Mouse (Mus musculus) ES-E14 (cell line): Measurements from ENCODE around the gene Cabp1. TPM values are rescaled to one million over a fixed set of nuclear protein-coding genes. Genes with fewer than 3 reads are reported as not detected.

Experiments used
- DNase-seq: peaks from one replicate; pipeline ENCODE4 v3.0.0-alpha.2; 2013; ENCODE audit warnings: low read depth, low spot score
- H3K27ac ChIP-seq: 2 replicates; pipeline ENCODE4 v1.5.1; 2012; ENCODE audit warnings: low read depth, mild to moderate bottlenecking, low read length, moderate library complexity, mixed read lengths; ENCODE audit not compliant: poor library complexity, insufficient read depth, severe bottlenecking
- H3K36me3 ChIP-seq: 2 replicates; pipeline ENCODE4 v1.6.1; 2012; ENCODE audit warnings: mild to moderate bottlenecking, low read length, moderate library complexity, mixed read lengths; ENCODE audit not compliant: control insufficient read depth, poor library complexity, insufficient read depth, severe bottlenecking
- H3K4me1 ChIP-seq, 2 experiments: fragments of 150-350 bp in 1 of 2; sonication (generic) in 1 of 2; 2 replicates each; pipeline ENCODE4 v1.6.1; 2012; ENCODE audit warnings: low read length in 2 of 2, mild to moderate bottlenecking in 1 of 2, mixed read lengths in 1 of 2; ENCODE audit not compliant: control insufficient read depth in 2 of 2, insufficient read depth in 2 of 2, poor library complexity in 1 of 2
- H3K4me3 ChIP-seq, 2 experiments: fragments of 150-350 bp in 1 of 2; sonication (generic) in 1 of 2; 2 replicates each; pipeline ENCODE4 v1.5.1; 2012; ENCODE audit warnings: low read length in 2 of 2, low read depth in 1 of 2, mild to moderate bottlenecking in 1 of 2, mixed read lengths in 1 of 2; ENCODE audit not compliant: insufficient read depth in 1 of 2, poor library complexity in 1 of 2, severe bottlenecking in 1 of 2
- H3K9ac ChIP-seq: 2 replicates; pipeline ENCODE4 v1.6.1; 2012; ENCODE audit warnings: low read depth, mild to moderate bottlenecking, low read length, mixed read lengths; ENCODE audit not compliant: poor library complexity, insufficient read depth, severe bottlenecking
- H3K9me3 ChIP-seq: fragments of 150-350 bp; sonication (generic); 2 replicates; pipeline ENCODE4 v1.6.1; 2012; ENCODE audit warnings: low read depth, mild to moderate bottlenecking, low read length; ENCODE audit not compliant: control insufficient read depth, insufficient read depth
- CHD2 ChIP-seq: IDR thresholded peaks from 2 replicates; pipeline ENCODE4 v1.6.1; 2014; ENCODE audit warnings: mild to moderate bottlenecking, low read depth, low read length, inconsistent platforms
- HCFC1 ChIP-seq: IDR thresholded peaks from 2 replicates; pipeline ENCODE4 v1.6.1; 2012; ENCODE audit warnings: low read length, inconsistent platforms, borderline replicate concordance; ENCODE audit not compliant: insufficient read depth
- MAFK ChIP-seq: IDR thresholded peaks from 2 replicates; pipeline ENCODE4 v1.6.1; 2014; ENCODE audit warnings: mild to moderate bottlenecking, low read depth, low read length, inconsistent platforms; ENCODE audit not compliant: insufficient read depth
- ZC3H11A ChIP-seq: IDR thresholded peaks from 2 replicates; pipeline ENCODE4 v1.6.1; 2012; ENCODE audit warnings: low read depth, mild to moderate bottlenecking, inconsistent platforms, low read length, borderline replicate concordance
- ZNF384 ChIP-seq: IDR thresholded peaks from 2 replicates; pipeline ENCODE4 v1.6.1; 2012; ENCODE audit warnings: low read depth, low read length, inconsistent platforms
- in situ Hi-C, 2 experiments: fragments of 600-800 bp; cut with MboI; formaldehyde crosslinking; loops; one replicate each; pipeline ENCODE4 v1.15.1; 2025; ENCODE audit warnings: low sequenced_read_pairs in 2 of 2, inconsistent platforms in 1 of 2; ENCODE audit not compliant: unreplicated experiment in 2 of 2
- total RNA-seq: library from RNA; depleted of rRNA; stranded (reverse); fragments of 300-350 nt; gene quantifications from 2 replicates; pipeline ENCODE4 v1.2.3, GENCODE M21; 2012

Cabp1 gene
- total RNA-seq, 1 experiment: 14.9 TPM

DNA sequence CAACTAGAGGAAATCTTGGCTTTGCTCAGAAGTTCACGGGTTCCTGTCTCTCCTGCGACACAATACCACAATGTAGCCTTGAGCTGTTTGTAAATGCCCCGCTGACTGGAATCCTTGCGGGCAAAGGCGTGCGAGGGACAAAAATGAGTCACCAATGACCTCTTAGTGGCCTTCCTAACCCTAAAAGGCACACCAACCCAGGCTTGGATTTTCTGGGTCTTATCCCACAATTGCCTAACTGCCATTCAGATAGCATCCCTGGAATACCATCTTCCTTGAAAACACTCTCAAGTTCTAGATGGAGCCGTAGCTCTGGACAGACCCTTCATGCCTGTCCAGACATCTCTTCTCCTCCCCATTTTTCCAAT lies 1.4 kb downstream of the Cabp1 start:
- no peaks in the 10 kb centered on the region for H3K9me3 ChIP-seq
- H3K4me3 ChIP-seq: peak overlapping the region; percentile 68 to 73; a peak in 3 of 4 replicates
- TF ChIP-seq CHD2: no peak
- no peak for TF ChIP-seq HCFC1
- no peak for TF ChIP-seq ZNF384
- no peak for TF ChIP-seq ZC3H11A
- no peak for TF ChIP-seq MAFK
- no peak overlapping the region for H3K9ac ChIP-seq
- H3K4me1 ChIP-seq: peaks cover 2 to 13% of the 10 kb centered on the region in 2 experiments; a peak in 3 of 4 replicates
- H3K36me3 ChIP-seq: no peaks in the 10 kb centered on the region
- H3K27ac ChIP-seq: no peak overlapping the region
- in situ Hi-C loops: no loop called here
- DNase-seq: no peak

DNA sequence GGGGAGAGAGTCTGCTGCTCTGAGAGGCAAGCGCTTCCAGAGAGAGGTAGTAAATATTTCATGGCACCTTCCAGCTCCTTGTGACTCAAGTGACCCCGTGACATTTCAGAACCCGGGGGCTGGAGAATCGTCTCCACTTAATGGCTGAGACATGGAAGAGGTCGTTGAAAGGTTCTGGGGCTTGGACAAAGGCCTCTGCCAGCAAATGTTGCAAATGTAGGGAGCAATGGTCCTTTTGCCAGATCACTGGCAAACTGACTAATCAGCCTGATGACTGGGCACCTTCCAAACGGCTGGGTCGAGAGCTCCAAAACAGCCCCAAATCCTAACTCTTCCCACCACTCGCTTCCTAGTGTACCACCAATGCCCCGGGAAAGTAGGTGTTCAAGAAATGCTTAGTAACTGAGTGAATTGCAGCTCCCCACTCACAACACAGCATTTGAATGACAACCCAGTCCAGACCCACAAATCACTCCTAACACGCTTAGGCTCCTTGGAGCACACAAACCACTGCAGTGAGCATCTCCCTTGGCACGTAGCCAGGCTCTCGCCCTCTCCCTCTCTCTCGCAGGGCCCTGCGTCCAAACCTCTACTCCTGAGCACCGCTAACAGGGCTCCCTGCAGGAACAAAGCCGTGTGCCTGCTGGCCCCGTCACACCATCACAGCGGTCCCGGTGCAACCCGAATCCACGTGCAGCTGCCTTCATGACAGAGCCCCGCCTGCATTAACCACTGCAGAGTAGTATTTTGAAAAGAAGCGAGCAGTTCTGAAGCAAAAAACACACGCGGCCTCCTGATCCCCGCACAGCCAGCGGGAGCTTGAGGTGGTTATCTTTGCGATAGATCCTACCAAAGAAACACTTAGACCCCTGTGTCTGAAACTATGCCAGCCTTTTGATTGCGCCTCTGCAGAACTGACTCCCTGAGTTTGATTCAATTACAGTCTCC lies 2.0 kb downstream of the Cabp1 start:
- Histone ChIP-seq H3K9me3 (no peaks in the 10 kb centered on the region), H3K9ac (no peak overlapping the region), H3K4me1 (peaks cover 4 to 12% of the 10 kb centered on the region in 2 experiments), H3K36me3 (no peaks in the 10 kb centered on the region), H3K4me3 (peak overlapping the region in 1 of 2 experiments; percentile 24; a peak in 1 of 4 replicates), H3K27ac (no peak overlapping the region)
- in situ Hi-C loops: no loop called here
- DNase-seq: no peak
- TF ChIP-seq MAFK (no peak), ZC3H11A (no peak), ZNF384 (no peak), HCFC1 (no peak), CHD2 (no peak)

DNA sequence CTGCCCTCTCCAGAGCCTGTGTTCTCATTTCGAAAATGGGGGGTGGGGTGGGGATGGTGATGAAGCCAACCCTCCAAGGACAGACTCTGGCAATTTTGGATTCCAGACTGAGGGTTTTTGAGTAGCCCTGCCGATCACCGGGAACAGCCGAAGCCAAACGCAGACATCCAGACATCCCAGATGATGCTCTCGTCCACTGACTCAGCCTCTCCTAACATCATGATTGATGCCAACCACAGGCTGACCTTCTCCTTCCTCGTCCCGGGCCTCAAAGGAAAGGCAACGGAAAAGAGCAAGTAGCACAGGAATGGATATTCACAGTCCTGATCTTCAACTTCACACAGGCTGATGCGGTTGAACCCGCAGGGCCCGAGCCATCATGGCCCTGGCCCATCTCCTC lies 4.1 kb downstream of the Cabp1 start:
- peaks cover 8 to 16% of the 10 kb centered on the region in 2 experiments for H3K4me1 ChIP-seq
- no peaks in the 10 kb centered on the region for H3K36me3 ChIP-seq
- in situ Hi-C loops: no loop called here
- no peak for DNase-seq
- no peak overlapping the region for H3K4me3 ChIP-seq
- H3K9me3 ChIP-seq: no peaks in the 10 kb centered on the region
- no peak overlapping the region for H3K27ac ChIP-seq
- TF ChIP-seq CHD2 (no peak), ZC3H11A (no peak), HCFC1 (no peak), ZNF384 (no peak), MAFK (no peak)
- H3K9ac ChIP-seq: no peak overlapping the region

DNA sequence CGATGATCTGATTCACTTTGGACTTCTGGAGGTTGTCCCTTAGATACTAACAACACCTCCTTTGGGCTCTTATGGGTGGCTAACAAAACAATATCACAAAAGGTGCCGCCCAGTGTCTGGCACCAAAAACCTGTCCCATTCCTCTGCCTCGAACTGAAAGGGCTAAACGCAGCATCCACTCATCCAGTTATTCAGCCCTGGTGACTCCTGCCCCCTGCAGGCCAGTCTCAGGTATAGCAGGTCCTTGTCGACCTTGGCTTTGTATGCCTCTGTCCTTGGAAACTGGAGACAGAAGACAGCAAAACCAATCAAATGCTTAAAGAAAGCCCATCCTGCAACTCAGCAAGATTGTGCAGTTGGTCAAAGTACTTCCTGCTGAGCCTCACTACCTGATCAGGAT lies 5.4 kb downstream of the Cabp1 start:
- peak; percentile 83 for DNase-seq
- Histone ChIP-seq H3K27ac (no peak overlapping the region), H3K4me1 (peaks cover 8 to 13% of the 10 kb centered on the region in 2 experiments), H3K36me3 (no peaks in the 10 kb centered on the region), H3K9ac (no peak overlapping the region), H3K9me3 (no peaks in the 10 kb centered on the region), H3K4me3 (no peak overlapping the region)
- in situ Hi-C loops: no loop called here
- TF ChIP-seq MAFK (peak; percentile 54; the same call in 1 of the 2 replicates), ZNF384 (no peak), ZC3H11A (no peak; the same call in 1 of the 2 replicates), HCFC1 (no peak), CHD2 (no peak)
